Mouse (Mus musculus) embryonic facial prominence, embryonic 11.5 days (tissue): ENCODE results near the gene Syt16. TPM values are rescaled to one million over a fixed set of nuclear protein-coding genes. Genes with fewer than 3 reads are reported as not detected.

Source experiments
- ATAC-seq: fragments of 200-750 bp; cut with Nextera tagmentation; replicated peaks from 2 replicates; pipeline ENCODE4 v1.8.0; 2017; ENCODE audit warnings: low read depth; ENCODE audit not compliant: insufficient number of reproducible peaks, low FRiP score, low TSS enrichment
- DNase-seq: peaks from one replicate; pipeline ENCODE4 v3.0.0-alpha.2; 2015; ENCODE audit warnings: low spot score
- H3K27ac ChIP-seq: fragments of 300-500 bp; sonication (generic); replicated peaks from 2 replicates; pipeline ENCODE4 v1.5.1; 2014; ENCODE audit warnings: mild to moderate bottlenecking, low read depth, low read length, control low read depth
- H3K27me3 ChIP-seq: fragments of 300-500 bp; sonication (generic); 2 replicates; pipeline ENCODE4 v1.6.1; 2014; ENCODE audit warnings: mild to moderate bottlenecking, low read length, moderate library complexity, mixed read lengths; ENCODE audit not compliant: control insufficient read depth, insufficient read depth
- H3K36me3 ChIP-seq: fragments of 300-500 bp; sonication (generic); replicated peaks from 2 replicates; pipeline ENCODE4 v1.6.1; 2014; ENCODE audit warnings: low read depth, mild to moderate bottlenecking, low read length, moderate library complexity, mixed read lengths; ENCODE audit not compliant: control insufficient read depth, insufficient read depth
- H3K4me1 ChIP-seq: fragments of 300-500 bp; sonication (generic); 2 replicates; pipeline ENCODE4 v1.6.1; 2014; ENCODE audit warnings: low read length, mixed read lengths; ENCODE audit not compliant: control insufficient read depth, insufficient read depth
- H3K4me2 ChIP-seq: fragments of 300-500 bp; sonication (generic); 2 replicates; pipeline ENCODE4 v1.6.1; 2014; ENCODE audit warnings: low read depth, mild to moderate bottlenecking, control low read depth, low read length, moderate library complexity
- H3K4me3 ChIP-seq: fragments of 300-500 bp; sonication (generic); 2 replicates; pipeline ENCODE4 v1.5.1; 2014; ENCODE audit warnings: low read depth, low read length, control low read depth
- H3K9ac ChIP-seq: fragments of 300-500 bp; sonication (generic); replicated peaks from 2 replicates; pipeline ENCODE4 v1.6.1; 2014; ENCODE audit warnings: mild to moderate bottlenecking, control low read depth, low read length
- H3K9me3 ChIP-seq: fragments of 300-500 bp; sonication (generic); replicated peaks from 2 replicates; pipeline ENCODE4 v1.6.1; 2016; ENCODE audit warnings: mild to moderate bottlenecking, low read length, inconsistent platforms, mixed read lengths; ENCODE audit not compliant: control insufficient read depth
- WGBS: fragments of 180-500 bp; shearing (Covaris S2); extraction: QIAGEN DNeasy Blood & Tissue Kit; methylation state at CpG from one replicate; pipeline ENCODE4 v1.1.7; 2014; 5-methylcytosine and 5-hydroxymethylcytosine counted together
- polyA plus RNA-seq: library from polyadenylated mRNA; unstranded; fragments of >200 nt; fragmentation: Nextera tagmentation; extraction: Ambion mirVana; gene quantifications from 2 replicates; pipeline ENCODE4 v1.2.1, GENCODE M21; 2014

The Syt16 gene
- polyA plus RNA-seq, 1 experiment from 2014 or later: 5.2 TPM

- WGBS: 82% methylated on average over 5 of the region's 5 CpGs
- H3K9me3 ChIP-seq: no peaks in the 10 kb centered on the region
Observed at GRCm38 (mm10) chr12:74092546-74092945, 95.1 kb downstream of the Syt16 start.

DNA sequence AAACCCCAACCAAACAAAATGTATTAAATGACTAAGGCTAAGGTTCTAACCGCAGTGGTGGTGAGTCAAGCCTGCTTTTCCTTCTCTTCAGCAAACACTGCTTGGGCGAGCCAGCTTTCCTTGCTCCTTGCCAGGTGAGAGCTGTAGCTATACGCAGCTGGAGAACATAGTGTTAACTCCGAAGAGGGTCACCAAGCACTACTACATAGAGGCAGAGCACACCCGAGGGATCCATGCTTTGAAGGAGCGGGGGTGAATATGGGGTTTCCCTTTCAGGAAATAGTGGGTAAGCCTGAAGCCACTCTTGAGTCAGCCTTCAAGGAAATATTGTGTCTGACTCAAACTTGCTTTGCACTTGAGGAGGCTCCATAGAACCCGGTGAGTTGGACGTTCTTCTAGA, 95.6 kb downstream of the Syt16 start:
- WGBS: 88% methylated on average over 8 of the region's 8 CpGs
- no peak overlapping the region for H3K4me2 ChIP-seq
- H3K27ac ChIP-seq: no peak overlapping the region
- H3K4me1 ChIP-seq: no peaks in the 10 kb centered on the region
- no peak overlapping the region for H3K4me3 ChIP-seq
- no peaks in the 10 kb centered on the region for H3K27me3 ChIP-seq
- ATAC-seq (no peak), DNase-seq (no peak)
- no peaks in the 10 kb centered on the region for H3K36me3 ChIP-seq
- H3K9ac ChIP-seq: no peak overlapping the region
- H3K9me3 ChIP-seq: no peaks in the 10 kb centered on the region

More at GRCm38 (mm10) chr12:74092546-74092945, 95.1 kb downstream of the Syt16 start:
- Histone ChIP-seq H3K4me1 (no peaks in the 10 kb centered on the region), H3K36me3 (no peaks in the 10 kb centered on the region), H3K27me3 (no peaks in the 10 kb centered on the region), H3K4me2 (no peak overlapping the region), H3K9ac (no peak overlapping the region), H3K4me3 (no peak overlapping the region), H3K27ac (no peak overlapping the region)
- DNase-seq: no peak
- ATAC-seq: no peak

DNA sequence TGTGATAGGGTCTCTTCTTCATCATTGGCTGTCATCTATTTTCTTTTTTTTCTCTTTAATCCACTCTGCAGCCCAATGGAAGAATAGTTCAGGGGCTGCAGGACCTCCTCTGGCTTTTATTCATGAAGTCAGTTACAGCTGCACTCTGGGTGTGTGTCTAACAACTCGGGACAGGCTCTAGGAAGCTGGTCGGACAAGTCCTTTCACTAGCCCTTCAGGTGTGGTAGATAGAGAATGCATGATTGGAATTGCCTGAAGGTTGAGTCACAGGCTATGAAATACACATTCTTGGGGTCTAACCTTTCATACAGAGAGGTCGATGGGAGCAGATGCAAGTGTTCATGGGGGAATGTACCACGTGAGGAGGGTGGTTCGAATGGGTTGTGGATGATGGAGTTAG, 97.2 kb downstream of the Syt16 start:
- ATAC-seq (no peak), DNase-seq (no peak)
- no peak overlapping the region for H3K27ac ChIP-seq
- no peak overlapping the region for H3K4me2 ChIP-seq
- no peaks in the 10 kb centered on the region for H3K4me1 ChIP-seq
- no peaks in the 10 kb centered on the region for H3K27me3 ChIP-seq
- H3K4me3 ChIP-seq: no peak overlapping the region
- no peak overlapping the region for H3K9ac ChIP-seq
- no peaks in the 10 kb centered on the region for H3K36me3 ChIP-seq
- 78% methylated on average over 5 of the region's 5 CpGs for WGBS
- no peaks in the 10 kb centered on the region for H3K9me3 ChIP-seq

- H3K4me2 ChIP-seq: no peak overlapping the region
- H3K9me3 ChIP-seq: no peaks in the 10 kb centered on the region
- no peaks in the 10 kb centered on the region for H3K36me3 ChIP-seq
- H3K4me1 ChIP-seq: no peaks in the 10 kb centered on the region
- ATAC-seq: no peak
- no peak overlapping the region for H3K27ac ChIP-seq
- peak; percentile 20 for DNase-seq
- no peak overlapping the region for H3K9ac ChIP-seq
- no peak overlapping the region for H3K4me3 ChIP-seq
- WGBS: 69% methylated on average over 8 of the region's 8 CpGs
- H3K27me3 ChIP-seq: no peaks in the 10 kb centered on the region
Observed at GRCm38 (mm10) chr12:74098572-74099290, 101.3 kb downstream of the Syt16 start.

- no peak overlapping the region for H3K4me2 ChIP-seq
- H3K9ac ChIP-seq: no peak overlapping the region
- H3K4me1 ChIP-seq: no peaks in the 10 kb centered on the region
- ATAC-seq (no peak), DNase-seq (no peak)
- H3K27ac ChIP-seq: no peak overlapping the region
- no peaks in the 10 kb centered on the region for H3K27me3 ChIP-seq
- no peaks in the 10 kb centered on the region for H3K36me3 ChIP-seq
- no peak overlapping the region for H3K4me3 ChIP-seq
- H3K9me3 ChIP-seq: no peaks in the 10 kb centered on the region
- 58% methylated on average over 6 of the region's 6 CpGs for WGBS
Observed at GRCm38 (mm10) chr12:74105811-74106513, 108.5 kb downstream of the Syt16 start.

- Histone ChIP-seq H3K27ac (no peak overlapping the region), H3K9ac (no peak overlapping the region), H3K9me3 (no peaks in the 10 kb centered on the region), H3K27me3 (no peaks in the 10 kb centered on the region), H3K4me2 (no peak overlapping the region), H3K4me1 (no peaks in the 10 kb centered on the region), H3K4me3 (no peak overlapping the region), H3K36me3 (no peaks in the 10 kb centered on the region)
- 68% methylated on average over 4 of the region's 4 CpGs for WGBS
- DNase-seq (no peak), ATAC-seq (no peak)
Observed at GRCm38 (mm10) chr12:74108663-74109081, 111.2 kb downstream of the Syt16 start.

DNA sequence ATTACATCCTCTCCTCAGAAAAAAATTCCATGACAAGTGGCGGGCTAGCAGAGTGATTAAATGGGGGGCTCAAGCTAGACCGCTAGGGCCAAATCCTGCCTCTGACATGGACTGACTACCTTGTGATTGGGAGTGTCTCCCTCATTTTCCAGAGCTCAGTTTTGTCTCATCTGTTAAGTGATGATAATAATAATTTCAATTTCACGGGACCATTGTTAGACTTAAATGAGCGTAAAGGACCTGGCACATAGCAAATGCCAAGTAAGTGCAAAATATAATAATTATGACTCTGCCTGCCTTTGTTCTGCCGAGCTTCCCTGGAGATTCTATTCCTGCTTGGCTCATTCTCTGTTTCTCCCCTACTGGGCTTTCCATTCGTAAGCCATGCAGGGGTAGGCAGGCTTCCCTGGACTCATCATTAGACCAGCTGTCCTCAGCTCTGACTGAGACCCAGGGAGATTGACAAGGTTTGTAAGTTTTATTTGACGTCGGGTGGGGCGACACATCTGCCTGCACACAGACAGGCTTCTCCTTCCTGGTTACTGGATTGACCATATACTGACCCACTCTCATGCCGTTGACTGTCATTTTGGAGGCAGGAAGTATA, 112.1 kb downstream of the Syt16 start:
- Histone ChIP-seq H3K4me2 (no peak overlapping the region), H3K27ac (no peak overlapping the region), H3K4me3 (no peak overlapping the region), H3K36me3 (no peaks in the 10 kb centered on the region), H3K9me3 (no peaks in the 10 kb centered on the region), H3K9ac (no peak overlapping the region), H3K4me1 (no peaks in the 10 kb centered on the region), H3K27me3 (no peaks in the 10 kb centered on the region)
- 86% methylated on average over 10 of the region's 10 CpGs for WGBS
- ATAC-seq (no peak), DNase-seq (no peak)

DNA sequence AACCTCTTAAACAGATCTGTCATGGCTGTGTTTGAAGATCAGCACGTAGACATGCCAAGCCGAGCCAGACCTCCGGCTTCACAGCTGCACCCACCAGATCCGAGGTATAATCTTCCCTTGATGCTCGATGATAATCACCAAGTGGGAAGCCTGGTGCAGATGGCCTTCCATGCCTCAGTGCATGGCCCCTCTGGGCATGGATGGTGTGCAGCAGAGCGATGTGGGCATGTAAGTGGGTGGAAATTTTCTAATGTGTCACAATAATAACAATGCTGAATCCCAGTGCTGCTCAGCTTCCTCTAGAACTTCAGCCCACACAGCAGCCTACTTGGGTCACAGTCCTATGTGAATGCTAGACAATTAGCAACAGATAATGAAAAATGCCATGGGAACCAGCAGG, 119.4 kb downstream of the Syt16 start:
- ATAC-seq: no peak
- Histone ChIP-seq H3K4me3 (no peak overlapping the region), H3K36me3 (no peaks in the 10 kb centered on the region), H3K4me1 (no peaks in the 10 kb centered on the region), H3K9me3 (no peaks in the 10 kb centered on the region), H3K4me2 (no peak overlapping the region), H3K9ac (no peak overlapping the region), H3K27me3 (no peaks in the 10 kb centered on the region), H3K27ac (no peak overlapping the region)
- 68% methylated on average over 6 of the region's 6 CpGs for WGBS
- DNase-seq: no peak
